Mouse (Mus musculus) hindbrain, embryonic 16.5 days (tissue): ENCODE measurements around the gene E130114P18Rik. TPM values are rescaled to one million over a fixed set of nuclear protein-coding genes. Genes with fewer than 3 reads are reported as not detected.

ENCODE experiments used
- ATAC-seq: fragments of 200-750 bp; cut with Nextera tagmentation; 2 replicates; pipeline ENCODE4 v1.8.0; 2017; ENCODE audit warnings: moderate TSS enrichment, moderate library complexity
- H3K27ac ChIP-seq: fragments of 300-500 bp; sonication (generic); 2 replicates; pipeline ENCODE4 v1.5.1; 2014; ENCODE audit warnings: low read depth, mild to moderate bottlenecking, control low read depth, low read length, moderate library complexity
- H3K27me3 ChIP-seq: fragments of 300-500 bp; sonication (generic); replicated peaks from 2 replicates; pipeline ENCODE4 v1.6.1; 2014; ENCODE audit warnings: low read length; ENCODE audit not compliant: control insufficient read depth, insufficient read depth
- H3K36me3 ChIP-seq: fragments of 300-500 bp; sonication (generic); 2 replicates; pipeline ENCODE4 v1.6.1; 2014; ENCODE audit warnings: mild to moderate bottlenecking, low read length, moderate library complexity, mixed read lengths; ENCODE audit not compliant: control insufficient read depth, insufficient read depth
- H3K4me1 ChIP-seq: fragments of 300-500 bp; sonication (generic); 2 replicates; pipeline ENCODE4 v1.6.1; 2014; ENCODE audit warnings: low read depth, low read length; ENCODE audit not compliant: control insufficient read depth, insufficient read depth
- H3K4me2 ChIP-seq: fragments of 300-500 bp; sonication (generic); 2 replicates; pipeline ENCODE4 v1.6.1; 2014; ENCODE audit warnings: mild to moderate bottlenecking, low read length, control low read depth, moderate library complexity
- H3K4me3 ChIP-seq: fragments of 300-500 bp; sonication (generic); 2 replicates; pipeline ENCODE4 v1.5.1; 2014; ENCODE audit warnings: mild to moderate bottlenecking, low read length, control low read depth, moderate library complexity
- H3K9ac ChIP-seq: fragments of 300-500 bp; sonication (generic); 2 replicates; pipeline ENCODE4 v1.6.1; 2014; ENCODE audit warnings: low read depth, mild to moderate bottlenecking, control low read depth, low read length, moderate library complexity
- H3K9me3 ChIP-seq: fragments of 300-500 bp; sonication (generic); 2 replicates; pipeline ENCODE4 v1.6.1; 2014; ENCODE audit warnings: mild to moderate bottlenecking, low read length, moderate library complexity; ENCODE audit not compliant: control insufficient read depth
- WGBS: fragments of 180-500 bp; shearing (Covaris S2); extraction: QIAGEN DNeasy Blood & Tissue Kit; methylation state at CpG from one replicate; pipeline ENCODE4 v1.1.7; 2014; 5-methylcytosine and 5-hydroxymethylcytosine counted together
- polyA plus RNA-seq: library from polyadenylated mRNA; unstranded; fragments of >200 nt; fragmentation: Nextera tagmentation; extraction: Ambion mirVana; gene quantifications from 2 replicates; pipeline ENCODE4 v1.2.1, GENCODE M21; 2015

Gene E130114P18Rik
- polyA plus RNA-seq, 1 experiment from 2014 or later: 21.5 TPM

- no peaks in the 10 kb centered on the region for H3K36me3 ChIP-seq
- no peak overlapping the region for H3K27ac ChIP-seq
- no peaks in the 10 kb centered on the region for H3K9me3 ChIP-seq
- no peak for ATAC-seq
- H3K27me3 ChIP-seq: no peaks in the 10 kb centered on the region
- WGBS: 91% methylated on average over 3 of the region's 3 CpGs
- no peak overlapping the region for H3K4me2 ChIP-seq
- no peak overlapping the region for H3K4me3 ChIP-seq
- H3K9ac ChIP-seq: no peak overlapping the region
- H3K4me1 ChIP-seq: no peaks in the 10 kb centered on the region
These were observed 208.6 kb downstream of the E130114P18Rik start for GRCm38 (mm10) chr4:97569320-97569719.

GRCm38 (mm10) chr4:97564656-97565055 lies 213.2 kb downstream of the E130114P18Rik start:
- no peaks in the 10 kb centered on the region for H3K27me3 ChIP-seq
- no peaks in the 10 kb centered on the region for H3K36me3 ChIP-seq
- H3K4me2 ChIP-seq: no peak overlapping the region
- H3K27ac ChIP-seq: no peak overlapping the region
- H3K4me1 ChIP-seq: no peaks in the 10 kb centered on the region
- 36% methylated on average over 4 of the region's 4 CpGs for WGBS
- ATAC-seq: peak; percentile 61; the same call in 1 of the 2 replicates
- H3K9ac ChIP-seq: no peak overlapping the region
- H3K4me3 ChIP-seq: no peak overlapping the region
- H3K9me3 ChIP-seq: no peaks in the 10 kb centered on the region

GRCm38 (mm10) chr4:97564199-97564598 lies 213.7 kb downstream of the E130114P18Rik start:
- Histone ChIP-seq H3K9me3 (no peaks in the 10 kb centered on the region), H3K9ac (no peak overlapping the region), H3K36me3 (no peaks in the 10 kb centered on the region), H3K4me1 (no peaks in the 10 kb centered on the region), H3K27me3 (no peaks in the 10 kb centered on the region), H3K4me3 (no peak overlapping the region), H3K27ac (no peak overlapping the region), H3K4me2 (no peak overlapping the region)
- ATAC-seq: no peak
- 83% methylated on average over 6 of the region's 6 CpGs for WGBS

GRCm38 (mm10) chr4:97557585-97557984 lies 220.3 kb downstream of the E130114P18Rik start:
- Histone ChIP-seq H3K27me3 (no peaks in the 10 kb centered on the region), H3K9ac (no peak overlapping the region), H3K27ac (no peak overlapping the region), H3K4me2 (no peak overlapping the region), H3K9me3 (no peaks in the 10 kb centered on the region), H3K36me3 (no peaks in the 10 kb centered on the region), H3K4me1 (no peaks in the 10 kb centered on the region), H3K4me3 (no peak overlapping the region)
- WGBS: 59% methylated on average over 2 of the region's 2 CpGs
- no peak for ATAC-seq

GRCm38 (mm10) chr4:97544016-97544415 lies 233.9 kb downstream of the E130114P18Rik start:
- ATAC-seq: peak; percentile 48
- Histone ChIP-seq H3K4me1 (no peaks in the 10 kb centered on the region), H3K36me3 (no peaks in the 10 kb centered on the region), H3K4me2 (no peak overlapping the region), H3K4me3 (no peak overlapping the region), H3K9me3 (peaks cover 3% of the 10 kb centered on the region; the same call in 1 of the 2 replicates), H3K9ac (no peak overlapping the region), H3K27ac (no peak overlapping the region), H3K27me3 (no peaks in the 10 kb centered on the region)
- WGBS: 47% methylated on average over 5 of the region's 5 CpGs

GRCm38 (mm10) chr4:97532072-97532471 lies 245.8 kb downstream of the E130114P18Rik start:
- Histone ChIP-seq H3K4me2 (no peak overlapping the region), H3K27ac (no peak overlapping the region), H3K4me3 (no peak overlapping the region), H3K36me3 (no peaks in the 10 kb centered on the region), H3K9me3 (no peaks in the 10 kb centered on the region), H3K27me3 (no peaks in the 10 kb centered on the region), H3K9ac (no peak overlapping the region), H3K4me1 (no peaks in the 10 kb centered on the region)
- no peak for ATAC-seq
- WGBS: 55% methylated on average over 2 of the region's 2 CpGs

GRCm38 (mm10) chr4:97528517-97528916 lies 249.4 kb downstream of the E130114P18Rik start:
- Histone ChIP-seq H3K4me1 (no peaks in the 10 kb centered on the region), H3K9me3 (no peaks in the 10 kb centered on the region), H3K4me2 (no peak overlapping the region), H3K36me3 (no peaks in the 10 kb centered on the region), H3K27ac (no peak overlapping the region), H3K9ac (no peak overlapping the region), H3K4me3 (no peak overlapping the region), H3K27me3 (no peaks in the 10 kb centered on the region)
- no peak for ATAC-seq
- 84% methylated on average over 2 of the region's 2 CpGs for WGBS

Other genes with a start within 250 kb of the E130114P18Rik start
- gene Nfia, start 5.3 kb downstream of the E130114P18Rik start, polyA plus RNA-seq: 38.4 and 43.4 TPM in 2 replicates